Mouse (Mus musculus) c-Kit-positive CD71-positive TER-119-positive erythroid progenitor cells, embryonic 14.5 days (primary cell): Measurements from ENCODE around the gene Atxn2.
A peak's percentile ranks its signal among the peaks of the same experiment; 100 is the strongest.
"Not testable (repeated sequence)": the region's sequence is repeated elsewhere in the genome, so short reads cannot be mapped to it uniquely, and the experiment has no call there.

Experiments used
- DNase-seq: peaks from one replicate; pipeline ENCODE4 v3.0.0-alpha.2; 2013; ENCODE audit warnings: low spot score

Atxn2 gene

DNA sequence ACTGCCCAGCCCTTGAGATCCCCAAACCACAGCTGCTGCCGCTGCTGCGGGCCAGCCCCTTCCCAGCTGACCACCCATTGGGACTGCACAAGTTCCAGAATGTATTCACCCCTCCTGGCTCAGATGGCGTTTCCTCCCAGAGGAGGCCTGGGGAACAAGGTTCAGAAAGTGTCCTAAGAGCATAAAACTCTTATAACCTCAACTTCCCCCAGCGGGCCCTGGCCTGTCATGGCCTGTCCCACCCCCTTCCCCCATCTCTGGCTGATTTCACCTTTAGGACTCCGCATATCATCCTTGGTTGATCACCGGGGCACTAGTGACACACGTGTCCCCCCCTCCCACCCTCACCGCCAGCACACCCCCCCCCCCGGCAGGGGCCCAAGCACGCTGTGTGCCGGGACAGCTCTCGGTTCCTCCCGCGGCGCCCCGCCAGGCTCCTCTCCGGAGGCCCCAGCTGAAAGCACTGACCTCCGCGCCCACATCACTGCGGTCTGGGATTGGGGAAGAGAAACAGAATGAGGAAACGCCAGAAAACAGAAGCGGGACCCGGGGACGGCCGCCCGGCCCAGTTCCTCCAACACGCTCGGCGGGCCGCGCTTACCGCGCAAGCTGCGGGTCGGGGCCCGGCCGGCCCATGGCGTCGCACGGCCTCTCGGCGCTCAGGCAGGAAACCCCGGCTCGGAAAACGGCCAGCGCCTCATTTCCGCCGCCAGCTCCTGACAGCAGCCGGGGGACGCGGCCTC lies 125.0 kb downstream of the Atxn2 start:
- peak; percentile 39 for DNase-seq

DNA sequence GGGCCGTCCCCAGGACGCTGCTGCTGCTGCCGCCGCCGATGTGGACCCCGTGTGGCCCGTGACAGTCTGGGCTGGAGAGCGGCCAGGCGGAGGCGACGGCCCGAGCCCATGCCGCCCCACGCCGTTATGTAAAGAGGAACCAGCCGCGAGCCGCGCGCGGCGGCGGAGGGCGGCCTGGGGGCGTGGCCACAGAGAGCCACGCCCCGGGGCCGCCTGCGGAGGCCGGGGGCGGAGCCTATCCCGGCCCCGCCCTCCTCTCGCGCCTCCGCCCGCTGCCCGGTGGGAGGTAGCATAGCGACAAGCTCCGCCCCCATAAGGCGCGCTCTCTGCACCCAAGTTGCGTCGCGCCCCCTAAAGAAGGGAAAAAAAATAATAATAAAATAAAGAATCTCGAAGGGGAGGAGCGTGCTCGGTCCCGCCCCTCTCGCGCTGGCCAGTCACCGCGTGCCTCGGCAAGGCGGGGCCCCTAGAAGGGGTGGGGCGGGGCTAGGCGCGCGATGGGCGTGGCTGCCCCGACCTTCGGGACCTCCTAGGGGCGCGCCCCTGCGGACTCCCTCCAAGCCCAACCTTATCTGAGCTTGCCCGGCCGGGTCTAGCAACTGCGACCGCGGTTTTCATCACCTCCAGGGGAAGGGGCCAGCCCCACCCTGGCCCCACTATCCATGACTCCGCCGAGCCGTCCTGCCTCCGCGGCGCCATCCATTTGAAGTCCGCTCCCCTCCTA lies 125.7 kb downstream of the Atxn2 start:
- DNase-seq, result peak; percentile 92

DNA sequence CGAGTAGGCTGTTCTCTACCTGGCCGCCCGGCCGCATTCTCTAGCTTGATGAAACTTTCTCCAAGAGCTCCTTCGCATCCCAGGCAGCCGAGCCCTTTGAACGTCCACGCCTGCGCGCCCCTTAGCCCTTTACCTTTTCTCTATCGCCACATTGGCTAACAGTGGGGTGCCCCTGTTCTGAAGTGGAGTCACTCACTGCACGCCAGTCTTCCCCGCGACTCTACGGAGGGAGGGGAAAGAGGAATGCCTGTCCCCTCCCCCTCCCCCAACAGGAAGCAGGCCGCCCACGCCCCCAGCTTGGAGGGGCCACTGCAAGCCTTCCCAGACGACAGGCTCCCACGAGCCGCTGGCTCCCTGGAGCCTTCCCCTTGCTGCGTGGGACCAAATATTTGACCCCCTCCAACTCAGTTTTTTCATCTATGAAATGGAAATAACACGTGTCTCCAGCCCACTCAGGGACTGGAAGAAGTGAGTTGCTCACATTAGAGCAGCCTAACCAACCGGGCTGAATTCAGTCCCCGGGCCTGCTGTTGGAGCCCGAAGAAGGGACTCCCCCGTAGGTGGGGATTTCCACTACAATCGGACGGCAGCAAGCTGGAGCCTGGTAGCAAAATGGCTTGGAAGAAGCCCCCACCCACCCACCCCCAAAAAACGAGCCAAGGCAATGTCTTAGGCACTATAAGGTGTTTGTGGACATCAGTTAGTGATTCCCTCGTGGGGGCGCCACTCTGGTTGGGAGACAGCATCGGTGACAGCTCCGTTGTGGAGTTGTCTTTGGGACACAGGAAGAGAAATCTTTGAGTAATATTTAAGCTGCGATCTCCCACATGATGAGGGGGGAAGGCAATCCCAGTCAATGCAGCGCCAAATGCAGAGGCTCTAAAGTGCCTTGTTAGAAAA lies 126.6 kb downstream of the Atxn2 start, which contains the start of gene Sh2b3:
Gene Sh2b3 (minus strand): TSS at position 206 of the 900 bp plus-strand sequence.
- DNase-seq, result no peak

DNA sequence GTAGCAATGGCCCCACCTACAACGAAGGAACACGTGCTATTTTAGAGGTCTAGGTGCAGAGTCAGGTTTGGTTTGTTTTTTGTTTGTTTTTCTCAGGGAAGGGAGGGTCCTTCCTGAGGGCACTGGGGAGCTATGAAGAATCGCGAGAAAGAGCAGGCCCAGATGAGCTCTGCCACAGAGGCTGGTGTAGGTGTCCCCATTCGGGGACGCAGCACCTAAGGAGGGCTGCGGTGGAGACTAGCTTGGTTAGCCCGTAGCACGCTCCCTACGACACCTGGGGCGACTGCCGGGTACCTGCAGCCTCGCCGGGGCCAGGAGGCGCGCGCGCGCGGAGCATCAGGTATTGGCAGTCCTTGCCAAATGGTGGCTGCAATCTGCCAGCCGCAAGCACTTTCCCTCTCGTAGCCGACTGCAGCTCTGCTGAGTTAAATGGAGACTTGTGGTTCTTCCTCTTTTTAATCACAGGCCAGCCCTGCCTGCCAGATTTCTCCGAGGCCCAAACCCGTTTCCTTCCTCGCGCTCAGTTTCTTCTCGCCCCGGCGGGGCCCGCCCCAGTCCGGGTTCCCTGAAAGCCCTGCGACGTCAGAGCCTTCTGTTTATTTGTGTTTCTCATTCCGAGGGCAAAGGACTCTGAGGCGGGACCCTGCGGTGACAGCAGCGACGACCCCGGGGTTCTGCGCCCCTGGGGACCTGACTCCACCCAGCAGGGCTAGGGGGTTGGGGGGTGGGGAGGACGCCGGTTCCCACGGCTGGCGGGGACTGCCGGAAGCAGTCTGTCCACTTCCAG lies 127.4 kb downstream of the Atxn2 start:
- DNase-seq, result no peak

DNA sequence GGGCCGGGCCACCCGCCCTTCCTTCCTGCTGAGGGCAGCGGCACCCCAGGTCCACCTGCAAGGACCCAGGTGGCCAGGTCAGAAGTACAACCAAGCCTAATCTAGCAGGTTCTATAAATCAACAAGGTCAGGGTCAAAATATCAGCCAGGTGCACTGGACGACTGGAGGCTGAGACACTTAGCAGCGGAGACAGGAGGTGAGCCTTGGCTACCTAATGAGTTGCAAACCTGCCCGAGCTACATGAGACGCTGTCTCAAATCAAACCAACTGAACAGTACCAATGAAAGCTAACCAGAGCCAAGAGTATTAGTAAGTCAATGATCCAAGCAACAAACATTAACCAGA lies 128.0 kb downstream of the Atxn2 start:
- DNase-seq, result no peak

DNA sequence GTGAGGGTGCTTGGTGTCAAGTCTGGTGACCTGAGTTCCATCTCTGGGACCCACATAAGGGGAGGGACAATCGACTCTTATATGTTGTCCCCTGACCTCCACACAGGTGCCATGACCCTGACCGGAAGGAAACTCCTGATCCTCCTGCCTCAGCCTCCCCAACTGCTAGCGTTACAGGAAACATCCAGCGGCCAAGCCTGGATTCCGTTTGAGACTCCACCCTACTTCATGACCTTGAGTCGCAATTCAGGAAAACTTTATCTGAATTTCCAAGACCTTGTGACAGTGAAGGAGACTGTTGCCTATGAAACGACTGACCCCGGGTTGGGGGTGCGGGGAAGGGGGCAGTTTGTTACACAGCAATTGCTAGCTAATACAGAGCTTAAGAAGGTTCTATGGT lies 130.4 kb downstream of the Atxn2 start:
- no peak for DNase-seq

DNA sequence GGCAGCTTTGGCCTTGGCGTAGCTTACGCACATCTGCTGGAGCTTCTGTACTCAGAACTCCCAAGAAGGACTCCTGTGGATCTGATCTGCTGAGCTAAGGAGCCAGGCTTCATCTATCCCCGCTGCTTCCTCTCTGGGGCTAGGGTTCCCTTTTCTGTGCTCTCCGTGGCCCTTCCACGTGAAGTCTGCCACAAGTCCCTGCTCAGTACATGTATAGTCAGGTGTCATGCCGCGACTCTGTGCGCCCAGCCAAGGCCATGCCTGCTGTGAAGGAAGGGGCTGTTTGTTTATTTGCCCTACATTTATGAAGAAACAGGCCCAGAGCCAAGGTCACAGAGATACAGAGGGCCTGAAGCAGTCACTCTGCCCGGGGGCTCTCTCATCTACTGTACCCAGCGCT lies 130.8 kb downstream of the Atxn2 start:
- no peak for DNase-seq

DNA sequence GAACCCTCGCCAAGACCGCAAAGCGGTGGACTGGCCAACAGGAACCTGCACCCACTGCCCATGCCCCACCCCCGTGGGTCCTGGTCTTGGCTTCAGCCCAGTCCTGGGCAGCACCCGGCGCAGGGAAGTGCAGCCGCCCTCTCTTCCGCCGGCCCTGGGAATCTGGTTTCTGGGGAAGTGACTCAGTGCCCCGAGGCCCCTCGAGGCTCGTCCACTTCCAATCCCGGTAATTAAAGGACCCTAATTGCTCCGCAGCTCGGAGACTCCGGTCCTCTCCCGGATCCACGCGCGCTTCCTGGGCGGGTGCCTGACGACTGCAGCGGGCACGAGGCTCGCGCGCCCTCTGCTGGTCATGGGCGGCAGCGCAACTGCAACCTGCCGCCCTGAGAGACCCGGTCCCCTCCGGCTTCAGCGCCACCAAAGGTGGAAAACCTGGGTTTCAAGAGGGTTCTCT lies 131.6 kb downstream of the Atxn2 start:
- DNase-seq, result peak; percentile 72

DNA sequence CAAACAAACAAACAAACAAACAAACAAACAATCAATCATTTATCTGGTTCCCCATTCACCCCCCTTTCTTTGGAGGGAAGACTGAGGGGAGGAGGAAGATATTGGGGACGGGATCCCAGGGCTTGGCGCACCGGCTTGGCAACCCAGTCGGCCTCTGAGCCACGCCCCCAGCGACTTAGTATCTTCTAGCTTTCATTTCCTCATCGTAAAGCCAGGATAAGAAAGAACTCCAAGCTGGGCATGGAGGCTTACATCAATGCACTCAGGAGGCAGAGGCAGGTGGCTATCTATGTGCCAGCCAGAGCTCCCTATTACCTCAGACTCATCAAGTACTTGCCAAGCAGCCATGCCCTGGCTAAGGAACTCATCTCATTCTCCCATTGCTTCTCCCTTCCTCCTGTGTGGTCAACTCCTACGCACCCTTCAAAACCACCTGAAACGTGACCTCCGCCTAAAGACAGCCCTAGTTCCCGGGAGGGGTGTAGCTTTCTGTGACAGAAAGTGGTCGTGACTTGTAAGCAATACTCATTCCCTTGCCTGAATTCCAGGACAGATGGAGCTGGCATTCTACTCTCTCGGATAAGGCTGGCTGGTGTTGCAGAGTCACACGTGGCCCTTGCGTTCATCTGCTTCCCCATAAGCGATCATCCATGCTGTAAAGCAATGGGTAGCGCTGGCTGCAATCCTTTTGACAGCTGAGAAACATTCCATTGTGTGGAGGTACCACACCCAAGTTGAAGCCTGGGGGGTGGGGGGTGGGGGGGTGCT lies 132.2 kb downstream of the Atxn2 start:
- DNase-seq, result no peak

DNA sequence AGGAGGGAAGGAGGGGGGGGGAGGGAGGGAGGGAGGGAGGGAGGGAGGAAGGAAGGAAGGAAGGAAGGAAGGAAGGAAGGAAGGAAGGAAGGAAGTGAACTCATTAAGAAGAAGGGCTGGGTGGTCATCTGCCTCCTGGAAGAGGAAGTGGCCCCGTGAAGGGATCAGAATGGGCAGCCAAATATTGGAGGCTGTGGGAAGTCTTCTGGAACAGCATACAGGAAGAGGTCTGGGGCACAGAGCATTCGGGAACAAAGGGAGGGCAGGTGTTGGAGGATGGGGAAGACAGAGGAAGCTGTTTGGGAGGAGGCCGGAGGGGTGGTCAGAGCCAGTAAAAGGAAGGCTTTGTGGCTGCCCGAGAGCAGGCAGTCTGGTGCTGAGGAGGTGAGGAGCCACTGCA lies 134.2 kb downstream of the Atxn2 start:
- no peak for DNase-seq

DNA sequence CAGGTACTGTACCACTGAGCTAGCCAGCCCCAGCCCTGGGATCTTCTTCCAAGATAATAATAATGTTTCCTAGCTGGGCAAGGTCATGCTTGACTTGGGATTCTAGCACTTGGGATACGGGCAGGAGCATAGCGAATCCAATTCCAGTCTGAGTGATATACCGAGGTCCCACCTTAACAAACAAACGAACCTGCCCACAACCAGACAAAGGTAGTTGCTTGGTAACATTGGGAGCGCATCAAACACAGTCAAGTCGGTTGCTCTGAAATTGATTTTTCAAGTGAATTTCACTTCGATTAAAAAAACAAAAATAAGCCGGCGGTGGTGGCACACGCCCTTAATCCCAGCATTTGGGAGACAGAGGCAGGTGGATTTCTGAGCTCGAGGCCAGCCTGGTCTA lies 135.2 kb downstream of the Atxn2 start:
- no peak for DNase-seq

DNA sequence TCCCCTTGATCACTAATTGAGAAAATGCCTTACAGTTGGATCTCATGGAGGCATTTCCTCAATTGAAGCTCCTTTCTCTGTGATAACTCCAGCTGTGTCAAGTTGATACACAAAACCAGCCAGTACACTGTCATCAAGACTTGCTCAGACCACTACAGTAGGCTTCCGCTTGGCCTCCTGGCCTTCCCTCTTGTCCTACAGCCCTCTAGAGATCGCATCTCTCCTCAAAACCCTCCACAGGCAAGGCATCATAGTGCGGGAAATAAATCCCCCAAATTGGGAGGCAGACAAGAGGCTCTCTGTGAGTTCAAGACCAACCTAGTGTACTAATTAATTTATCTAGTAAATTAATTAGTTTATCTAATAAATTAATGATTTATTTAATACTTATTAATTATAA lies 136.1 kb downstream of the Atxn2 start:
- not testable (repeated sequence) for DNase-seq

DNA sequence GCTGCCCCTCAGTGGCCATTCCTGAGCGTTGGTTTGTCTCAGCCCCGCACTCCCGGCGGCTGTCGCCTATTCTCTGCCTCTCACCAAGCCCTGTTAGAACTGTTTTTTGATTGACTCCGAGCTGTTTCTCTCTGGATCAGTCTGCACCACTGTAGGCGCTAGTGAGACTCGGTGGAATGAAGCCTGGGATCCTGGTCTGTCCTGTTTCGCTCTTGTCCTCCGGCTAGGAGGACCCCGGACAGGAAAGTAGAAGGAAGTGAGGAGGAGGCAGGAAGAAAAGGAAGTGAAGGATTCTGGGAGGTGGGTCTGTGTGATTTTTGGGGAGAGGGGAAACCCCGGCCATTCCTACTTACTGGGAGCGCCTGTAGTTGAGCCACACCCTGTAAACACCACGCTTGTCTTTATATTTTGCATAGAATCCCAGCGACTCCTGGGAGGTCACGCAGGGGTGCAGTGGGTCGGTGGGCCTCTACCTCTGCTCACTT lies 136.9 kb downstream of the Atxn2 start:
- peak; percentile 49 for DNase-seq

DNA sequence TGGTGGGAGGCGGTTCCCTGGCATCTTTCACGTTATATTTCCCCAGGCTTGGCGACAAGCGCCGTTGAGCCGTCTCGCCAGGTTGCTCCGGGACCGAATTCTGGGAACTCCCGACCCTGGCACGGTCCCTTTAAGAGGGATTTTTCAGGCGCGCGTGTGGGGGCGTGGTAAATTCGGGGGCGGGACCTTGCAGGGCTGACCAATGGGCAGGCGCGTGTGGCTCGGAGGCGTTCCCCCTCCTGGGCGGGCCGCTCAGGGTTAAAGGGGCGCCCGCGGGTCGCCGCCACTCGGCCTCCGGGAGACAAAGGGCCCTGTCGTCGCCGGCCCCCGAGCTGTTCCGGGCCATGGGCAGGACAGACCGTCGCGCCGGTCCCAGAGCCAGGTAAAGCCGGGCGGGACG lies 137.6 kb downstream of the Atxn2 start, which contains the start of gene Pheta1:
Gene Pheta1 (plus strand): TSS at position 242 of the 400 bp plus-strand sequence.
- peak; percentile 89 for DNase-seq

DNA sequence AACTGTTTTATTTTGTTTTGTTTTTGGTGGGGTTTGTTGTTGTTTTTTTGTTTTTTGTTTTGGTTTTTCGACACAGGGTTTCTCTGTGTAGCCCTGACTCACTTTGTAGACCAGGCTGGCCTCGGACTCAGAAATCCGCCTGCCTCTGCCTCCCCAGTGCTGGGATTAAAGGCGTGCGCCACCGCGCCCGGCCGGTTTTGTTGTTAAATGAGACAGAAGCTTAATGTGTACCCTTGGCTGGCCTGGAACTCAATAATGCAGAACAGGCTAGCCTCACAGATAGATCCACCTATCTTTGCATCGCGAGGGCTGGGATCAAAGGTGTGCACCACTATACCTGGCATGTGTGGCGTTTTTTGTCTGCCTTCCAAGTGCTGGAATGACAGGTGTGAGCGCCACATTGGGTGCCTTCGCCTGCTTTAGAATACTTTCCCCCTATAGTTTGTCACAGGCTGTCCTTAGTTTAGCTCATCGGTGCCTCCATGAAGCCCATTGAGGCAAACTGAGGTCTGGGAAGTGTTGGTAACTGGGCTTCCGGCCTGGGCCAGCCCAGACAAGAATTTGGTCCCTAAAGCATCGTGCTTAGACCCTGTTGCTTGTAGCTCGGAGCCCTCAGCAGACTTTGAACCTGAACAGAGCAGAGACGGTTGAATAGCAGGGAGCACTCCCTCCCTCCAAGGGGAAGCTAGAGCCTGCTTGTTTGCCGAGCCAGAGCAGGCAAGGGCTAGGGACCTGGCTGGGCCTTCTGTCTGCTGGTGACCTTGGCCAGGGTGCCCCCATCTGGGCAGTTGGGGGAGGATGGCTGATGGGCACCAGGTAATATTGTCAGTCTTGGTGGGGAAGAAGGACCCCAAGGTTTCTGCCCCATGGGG lies 138.6 kb downstream of the Atxn2 start:
- no peak for DNase-seq

DNA sequence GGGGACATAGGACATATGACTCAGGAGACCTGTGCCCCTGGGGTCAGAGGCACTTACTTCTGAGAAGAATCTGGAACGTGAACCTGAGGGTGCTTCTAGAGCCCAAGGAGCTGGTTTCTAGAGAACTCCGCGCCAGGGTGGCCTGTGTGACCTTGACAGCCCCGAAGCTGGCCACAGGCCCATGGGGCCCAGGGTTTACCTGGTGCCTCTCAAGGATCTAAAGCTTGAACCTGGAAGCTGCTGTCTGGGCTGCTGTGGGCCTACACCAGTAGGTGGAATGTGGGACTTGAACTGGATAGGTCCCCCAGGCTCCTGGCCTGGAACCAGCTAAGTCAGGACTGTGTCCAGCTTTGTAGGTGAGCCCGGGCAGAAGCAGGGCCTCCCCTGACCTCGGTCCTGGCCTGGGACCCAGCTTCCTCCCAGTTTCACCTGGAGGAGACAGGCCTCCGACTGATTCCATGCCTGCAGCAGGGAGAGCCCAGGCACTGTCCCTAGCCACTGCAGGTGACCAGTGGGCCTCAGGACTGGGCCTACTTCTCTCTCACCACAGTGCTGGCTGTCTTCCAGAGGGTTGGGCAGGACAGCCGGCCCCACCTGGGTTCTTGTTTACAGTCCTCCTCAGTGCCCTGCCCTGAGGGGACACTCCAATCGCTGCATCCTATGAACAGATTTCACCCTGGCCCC lies 142.4 kb downstream of the Atxn2 start:
- no peak for DNase-seq

DNA sequence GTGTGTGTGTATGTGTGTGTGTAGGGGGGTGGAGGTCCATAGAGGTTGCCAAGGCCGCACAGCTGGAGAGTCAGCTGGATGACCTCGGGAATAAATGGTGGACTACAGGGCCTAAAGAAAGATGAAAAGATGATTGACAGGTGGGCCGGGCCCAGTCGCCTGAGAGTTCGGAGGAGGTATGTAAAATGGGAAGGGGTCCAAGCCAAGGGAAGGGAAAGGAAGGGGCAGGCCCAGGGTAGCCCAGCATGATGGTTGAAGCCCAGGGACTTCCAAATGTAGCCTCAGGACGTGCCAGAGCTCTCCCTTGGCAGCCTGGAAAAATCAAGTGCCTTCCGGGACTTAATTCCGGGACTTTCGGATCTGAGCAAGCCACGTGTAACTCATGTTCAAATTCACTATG lies 143.6 kb downstream of the Atxn2 start:
- DNase-seq, result no peak

DNA sequence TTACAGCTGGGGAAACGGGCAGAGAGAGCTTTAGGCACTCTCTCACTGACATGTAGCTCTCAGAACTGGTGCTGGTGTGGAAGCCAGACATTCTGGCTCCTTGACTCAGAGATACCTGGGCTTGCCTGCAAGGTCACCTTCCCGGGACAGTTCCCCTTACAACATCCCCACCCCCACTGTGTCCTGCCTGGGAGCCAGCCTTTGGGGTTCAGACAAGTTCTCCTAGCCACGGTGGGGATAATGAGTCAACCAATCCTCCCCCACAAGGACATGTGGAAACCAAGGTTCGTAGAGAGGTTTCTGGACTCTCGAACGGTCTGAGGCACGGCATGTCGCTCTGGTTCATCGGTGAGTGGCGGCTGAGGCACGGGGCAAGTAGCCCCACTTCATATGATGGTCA lies 145.6 kb downstream of the Atxn2 start:
- DNase-seq, result no peak

DNA sequence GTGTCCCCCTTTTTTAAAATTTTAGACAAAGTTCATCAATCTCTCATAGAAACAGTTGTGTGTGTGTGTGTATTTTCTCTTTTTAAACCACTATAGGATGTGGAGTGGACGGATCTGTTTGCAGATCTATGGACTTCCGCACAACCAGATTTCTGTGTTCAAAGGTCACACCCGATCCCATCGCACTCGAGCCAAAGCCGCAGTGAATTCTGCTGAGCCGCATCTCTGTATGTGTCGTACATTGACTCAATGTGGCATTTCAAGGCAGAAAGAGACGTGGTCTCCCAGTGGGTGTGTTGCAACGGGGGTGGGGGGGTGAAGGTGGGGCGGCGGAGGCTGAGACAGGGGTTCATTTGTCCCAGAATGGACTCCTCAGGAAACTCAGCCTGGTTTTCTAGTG lies 147.3 kb downstream of the Atxn2 start:
- DNase-seq, result no peak
